Mouse (Mus musculus): ENCODE results near the gene Banp. TPM values are rescaled to one million over a fixed set of nuclear protein-coding genes. Genes with fewer than 3 reads are reported as not detected.

Banp gene
- polyA plus RNA-seq (2016; fragmentation: Nextera tagmentation; extraction: Ambion mirVana): 41.7 and 42.3 TPM in 2 replicates

- Histone ChIP-seq H3K4me1 (replicated peaks) (peaks cover 48% of the 10 kb centered on the region), H3K4me3 (replicated peaks) (peak within 1 kb of the TSS; percentile 95), H3K36me3 (peaks cover 18% of the 10 kb centered on the region), H3K27me3 (no peaks in the 10 kb centered on the region; the same call in 1 of the 2 replicates), H3K27ac (peak within 1 kb of the TSS; percentile 95), H3K9me3 (no peaks in the 10 kb centered on the region), H3K4me2 (peak within 1 kb of the TSS; percentile 81), H3K9ac (replicated peaks) (peak within 1 kb of the TSS; percentile 98)
- WGBS: 63% methylated on average over 6 of the region's 6 CpGs
- ATAC-seq (ENCODE audit: insufficient number of reproducible peaks, insufficient read depth, low FRiP score, low TSS enrichment, low read depth): no peak
These were observed at the start of gene Banp for GRCm38 (mm10) chr8:121949222-121949800. TSS of gene Banp (plus strand) at chr8:121949750.

DNA sequence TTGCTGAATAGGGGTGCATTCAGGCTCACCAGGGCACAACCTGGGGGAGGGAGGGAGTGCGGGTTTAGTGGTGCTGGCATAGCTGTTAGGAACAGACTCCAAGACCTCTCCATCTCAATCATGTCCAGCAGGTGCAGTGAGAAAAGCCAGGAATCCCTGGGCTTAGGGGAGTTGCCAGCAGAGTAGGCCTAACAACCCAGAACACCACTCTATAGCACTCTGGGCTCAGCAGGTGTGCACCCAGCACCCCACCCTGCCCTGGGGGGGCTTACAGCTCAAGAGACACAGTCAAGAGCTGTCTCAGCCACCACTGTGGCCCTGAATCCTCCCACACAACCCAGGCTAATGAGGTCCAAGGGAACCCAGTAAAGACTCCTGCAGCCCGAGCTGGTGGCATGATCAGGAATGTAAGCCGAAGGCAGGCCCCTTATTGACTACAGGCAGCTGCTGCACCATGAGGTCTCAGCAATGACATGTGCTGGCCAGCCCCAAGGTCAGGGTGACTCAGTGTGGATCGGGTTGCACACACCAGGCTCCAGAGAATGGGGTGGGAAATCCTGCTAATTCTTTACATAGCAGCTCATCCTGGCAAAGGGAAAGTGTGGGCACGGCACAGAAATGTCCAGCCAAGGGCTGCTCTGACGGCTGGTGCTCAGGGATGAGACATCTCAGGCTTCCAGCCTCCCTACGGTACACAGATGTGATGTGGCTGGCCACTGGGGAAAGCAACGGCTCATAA, 47.9 kb upstream of the Banp start:
- peak overlapping the region; percentile 23; the same call in 1 of the 2 replicates for H3K9ac ChIP-seq (replicated peaks)
- H3K4me1 ChIP-seq (replicated peaks): peaks cover 55% of the 10 kb centered on the region
- peak; percentile 14; the same call in 1 of the 2 replicates for ATAC-seq (ENCODE audit: insufficient number of reproducible peaks, insufficient read depth, low FRiP score, low TSS enrichment, low read depth)
- no peaks in the 10 kb centered on the region for H3K9me3 ChIP-seq
- H3K4me2 ChIP-seq: no peak overlapping the region
- H3K27me3 ChIP-seq: peaks cover 5% of the 10 kb centered on the region; the same call in 1 of the 2 replicates
- H3K4me3 ChIP-seq (replicated peaks): no peak overlapping the region
- no peaks in the 10 kb centered on the region for H3K36me3 ChIP-seq
- 0 out of 2 replicates have a peak overlapping the region, but pooled peaks have one; percentile 29 for H3K27ac ChIP-seq
- 44% methylated on average over 8 of the region's 8 CpGs for WGBS

DNA sequence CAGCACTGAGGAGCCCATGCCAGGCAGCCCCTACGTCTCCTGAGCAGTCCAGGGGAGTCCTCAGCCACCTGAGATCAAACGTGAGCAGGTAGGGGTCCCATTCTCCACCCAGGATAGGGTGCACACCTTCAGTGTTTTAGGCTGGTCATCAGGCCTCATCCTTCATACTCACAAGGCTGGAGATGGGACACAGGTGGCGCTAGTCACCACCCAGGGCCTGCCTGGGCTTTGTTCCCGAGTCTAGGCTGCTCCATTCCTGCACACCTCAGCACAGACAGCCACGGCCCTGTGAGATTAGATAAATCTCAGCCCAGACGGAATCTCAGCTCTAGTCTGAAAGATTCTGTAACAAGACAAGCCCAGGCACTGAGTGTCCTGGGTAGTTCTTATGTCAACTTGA, 45.6 kb upstream of the Banp start:
- H3K27me3 ChIP-seq: peaks cover 21% of the 10 kb centered on the region
- no peaks in the 10 kb centered on the region for H3K9me3 ChIP-seq
- peaks cover 44% of the 10 kb centered on the region for H3K4me1 ChIP-seq (replicated peaks)
- WGBS: 68% methylated on average over 6 of the region's 6 CpGs
- no peaks in the 10 kb centered on the region for H3K36me3 ChIP-seq
- H3K4me3 ChIP-seq (replicated peaks): no peak overlapping the region
- no peak overlapping the region for H3K4me2 ChIP-seq
- no peak overlapping the region for H3K27ac ChIP-seq
- ATAC-seq (ENCODE audit: insufficient number of reproducible peaks, insufficient read depth, low FRiP score, low TSS enrichment, low read depth): no peak
- no peak overlapping the region for H3K9ac ChIP-seq (replicated peaks)

DNA sequence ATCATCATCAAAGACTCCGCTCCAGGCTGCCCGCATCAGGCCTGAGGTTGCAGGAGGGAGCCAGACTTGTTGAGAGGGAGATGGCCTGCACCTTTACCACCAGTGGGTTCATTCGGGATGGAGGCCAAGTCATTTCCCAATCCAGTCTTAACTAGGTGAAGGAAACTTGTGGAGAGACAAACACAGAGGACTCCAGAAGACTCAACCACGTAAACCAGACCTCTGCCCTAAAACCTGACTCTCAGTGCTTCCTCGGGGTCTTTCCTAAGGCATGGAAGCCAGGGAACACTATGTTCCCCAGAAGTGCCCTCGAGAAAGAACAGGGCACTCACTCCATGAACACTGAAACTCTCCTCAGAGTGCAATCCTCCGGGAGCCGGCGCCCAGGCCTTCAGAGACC, 44.6 kb upstream of the Banp start:
- Histone ChIP-seq H3K27ac (no peak overlapping the region), H3K27me3 (peaks cover 26% of the 10 kb centered on the region), H3K9ac (replicated peaks) (no peak overlapping the region), H3K36me3 (no peaks in the 10 kb centered on the region), H3K4me1 (replicated peaks) (peaks cover 36% of the 10 kb centered on the region), H3K9me3 (no peaks in the 10 kb centered on the region), H3K4me2 (no peak overlapping the region), H3K4me3 (replicated peaks) (no peak overlapping the region)
- ATAC-seq (ENCODE audit: insufficient number of reproducible peaks, insufficient read depth, low FRiP score, low TSS enrichment, low read depth): no peak
- WGBS: 81% methylated on average over 9 of the region's 9 CpGs

DNA sequence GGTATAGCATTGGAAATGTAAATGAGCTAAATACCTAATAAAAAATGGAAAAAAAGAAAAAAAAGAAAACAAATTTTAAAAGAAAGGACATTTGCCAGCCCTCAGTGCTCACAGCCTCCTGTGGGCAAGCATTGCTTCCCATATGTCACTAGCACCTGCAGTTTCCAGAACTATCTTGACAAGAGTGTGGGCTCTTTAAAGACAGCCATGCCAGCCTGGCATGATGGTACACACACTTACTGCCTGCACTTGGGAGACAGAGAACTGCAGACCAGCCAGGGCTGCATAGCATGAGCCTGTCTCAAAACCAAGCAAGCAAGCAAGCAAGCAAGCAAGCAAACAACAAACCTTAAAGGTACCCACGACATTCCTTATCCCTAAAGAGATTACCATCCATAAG, 44.1 kb upstream of the Banp start:
- H3K4me1 ChIP-seq (replicated peaks): peaks cover 36% of the 10 kb centered on the region
- peaks cover 26% of the 10 kb centered on the region for H3K27me3 ChIP-seq
- H3K9ac ChIP-seq (replicated peaks): peak overlapping the region; percentile 34; the same call in 1 of the 2 replicates
- no peak for ATAC-seq (ENCODE audit: insufficient number of reproducible peaks, insufficient read depth, low FRiP score, low TSS enrichment, low read depth)
- WGBS: 50% methylated on average over 1 of the region's 1 CpGs
- peak overlapping the region; percentile 76 for H3K4me3 ChIP-seq (replicated peaks)
- no peaks in the 10 kb centered on the region for H3K9me3 ChIP-seq
- H3K27ac ChIP-seq: no peak overlapping the region
- H3K4me2 ChIP-seq: peak overlapping the region; percentile 97
- H3K36me3 ChIP-seq: no peaks in the 10 kb centered on the region

GRCm38 (mm10) chr8:121905864-121906263, 43.7 kb upstream of the Banp start:
- no peak overlapping the region for H3K27ac ChIP-seq
- H3K27me3 ChIP-seq: peaks cover 26% of the 10 kb centered on the region
- H3K36me3 ChIP-seq: no peaks in the 10 kb centered on the region
- peaks cover 36% of the 10 kb centered on the region for H3K4me1 ChIP-seq (replicated peaks)
- H3K9me3 ChIP-seq: no peaks in the 10 kb centered on the region
- 44% methylated on average over 5 of the region's 5 CpGs for WGBS
- no peak for ATAC-seq (ENCODE audit: insufficient number of reproducible peaks, insufficient read depth, low FRiP score, low TSS enrichment, low read depth)
- H3K4me2 ChIP-seq: peak overlapping the region; percentile 97
- H3K4me3 ChIP-seq (replicated peaks): peak overlapping the region; percentile 76
- peak overlapping the region; percentile 34; the same call in 1 of the 2 replicates for H3K9ac ChIP-seq (replicated peaks)

- H3K9me3 ChIP-seq: no peaks in the 10 kb centered on the region
- no peaks in the 10 kb centered on the region for H3K36me3 ChIP-seq
- H3K4me3 ChIP-seq (replicated peaks): peak overlapping the region; percentile 76
- peak; percentile 33; the same call in 1 of the 2 replicates for ATAC-seq (ENCODE audit: insufficient number of reproducible peaks, insufficient read depth, low FRiP score, low TSS enrichment, low read depth)
- no peak overlapping the region for H3K27ac ChIP-seq
- under 1% methylated on average over 72 of the region's 72 CpGs for WGBS
- peak overlapping the region; percentile 97 for H3K4me2 ChIP-seq
- peaks cover 30% of the 10 kb centered on the region for H3K27me3 ChIP-seq
- peak overlapping the region; percentile 66 for H3K9ac ChIP-seq (replicated peaks)
- H3K4me1 ChIP-seq (replicated peaks): peaks cover 29% of the 10 kb centered on the region
These were observed 42.7 kb upstream of the Banp start for GRCm38 (mm10) chr8:121906542-121907512.

- H3K4me1 ChIP-seq (replicated peaks): peaks cover 24% of the 10 kb centered on the region
- peak within 1 kb of the TSS; percentile 76 for H3K4me3 ChIP-seq (replicated peaks)
- ATAC-seq (ENCODE audit: insufficient number of reproducible peaks, insufficient read depth, low FRiP score, low TSS enrichment, low read depth): peak; percentile 91
- WGBS: under 1% methylated on average over 61 of the region's 61 CpGs
- H3K9ac ChIP-seq (replicated peaks): peak within 1 kb of the TSS; percentile 66
- H3K36me3 ChIP-seq: no peaks in the 10 kb centered on the region
- H3K27ac ChIP-seq: no peak within 1 kb of the TSS
- H3K9me3 ChIP-seq: no peaks in the 10 kb centered on the region
- peak within 1 kb of the TSS; percentile 97 for H3K4me2 ChIP-seq
- peaks cover 32% of the 10 kb centered on the region for H3K27me3 ChIP-seq
These were observed 41.8 kb upstream of the Banp start, which contains the start of gene Slc7a5 for GRCm38 (mm10) chr8:121907587-121908248. TSS of gene Slc7a5 (minus strand) at chr8:121907694.

DNA sequence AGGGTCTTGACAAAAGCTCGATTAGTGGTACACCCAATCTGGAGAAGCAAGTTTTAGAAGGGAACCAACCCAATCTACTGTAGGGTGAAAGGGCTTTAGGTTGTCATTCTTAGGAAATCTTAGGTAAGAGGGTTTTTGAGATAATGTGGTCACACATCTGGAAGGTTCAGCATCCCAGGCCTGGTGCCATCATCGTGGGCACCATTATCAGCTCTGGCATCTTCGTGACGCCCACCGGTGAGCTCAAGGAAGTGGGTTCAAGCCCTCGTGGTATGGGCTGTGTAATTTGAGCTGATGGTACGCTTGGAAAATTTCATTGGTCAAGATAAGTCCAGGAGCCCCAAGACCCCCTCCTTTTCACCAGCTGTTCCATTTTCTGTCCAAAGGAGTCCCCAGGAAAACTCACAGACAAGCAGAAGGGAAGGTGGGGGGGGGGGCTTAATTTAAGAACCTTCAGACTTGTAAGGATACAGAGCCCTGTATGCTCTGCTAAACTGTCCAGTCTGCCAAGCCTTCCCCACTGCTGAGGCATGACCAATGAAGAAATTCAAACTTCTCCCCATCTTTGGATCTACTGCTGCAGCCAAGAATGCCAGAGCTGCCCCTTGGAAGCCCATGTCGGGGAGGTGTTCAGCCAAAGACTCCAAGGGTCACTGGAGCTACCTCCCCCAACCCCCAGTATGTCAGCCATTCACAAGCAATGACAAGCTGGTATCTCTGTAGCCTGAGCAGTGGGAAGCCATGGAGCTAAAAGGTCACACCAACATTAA, 41.0 kb upstream of the Banp start:
- no peak overlapping the region for H3K27ac ChIP-seq
- peak overlapping the region; percentile 97 for H3K4me2 ChIP-seq
- no peaks in the 10 kb centered on the region for H3K9me3 ChIP-seq
- no peak overlapping the region for H3K9ac ChIP-seq (replicated peaks)
- H3K27me3 ChIP-seq: peaks cover 32% of the 10 kb centered on the region
- 48% methylated on average over 8 of the region's 8 CpGs for WGBS
- no peak overlapping the region for H3K4me3 ChIP-seq (replicated peaks)
- no peaks in the 10 kb centered on the region for H3K36me3 ChIP-seq
- peaks cover 24% of the 10 kb centered on the region for H3K4me1 ChIP-seq (replicated peaks)
- ATAC-seq (ENCODE audit: insufficient number of reproducible peaks, insufficient read depth, low FRiP score, low TSS enrichment, low read depth): no peak

DNA sequence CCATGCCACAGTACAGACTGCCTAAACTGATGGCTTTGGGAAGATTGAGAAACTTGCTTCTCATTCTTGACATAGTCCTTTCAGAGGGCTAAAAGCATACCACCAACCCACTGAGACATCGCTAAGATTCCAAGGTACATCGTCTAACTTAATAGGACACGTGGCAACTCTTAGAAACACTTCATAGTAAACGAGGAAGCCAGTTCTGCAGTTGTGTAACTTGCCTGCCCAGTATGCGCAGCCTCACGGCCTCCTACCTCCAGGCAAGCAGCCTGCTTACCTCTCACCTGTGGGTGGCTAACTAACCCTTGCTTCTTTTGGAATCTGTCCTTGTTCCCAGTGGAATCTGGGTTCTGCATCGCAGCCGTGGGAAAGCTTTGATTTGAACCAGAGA, 40.4 kb upstream of the Banp start:
- no peak for ATAC-seq (ENCODE audit: insufficient number of reproducible peaks, insufficient read depth, low FRiP score, low TSS enrichment, low read depth)
- Histone ChIP-seq H3K4me2 (no peak overlapping the region), H3K27me3 (peaks cover 32% of the 10 kb centered on the region), H3K27ac (no peak overlapping the region), H3K4me3 (replicated peaks) (no peak overlapping the region), H3K36me3 (no peaks in the 10 kb centered on the region), H3K9ac (replicated peaks) (no peak overlapping the region), H3K9me3 (no peaks in the 10 kb centered on the region), H3K4me1 (replicated peaks) (peaks cover 24% of the 10 kb centered on the region)
- WGBS: 66% methylated on average over 8 of the region's 8 CpGs
